Mouse (Mus musculus): Measurements from ENCODE around the gene Lrch4. TPM values are rescaled to one million over a fixed set of nuclear protein-coding genes. Genes with fewer than 3 reads are reported as not detected.
A peak's percentile ranks its signal among the peaks of the same experiment; 100 is the strongest.

The Lrch4 gene
- 29.8 and 35.1 TPM in 2 replicates for polyA plus RNA-seq (2016; fragmentation: Nextera tagmentation; extraction: Ambion mirVana)

- Histone ChIP-seq H3K4me3 (replicated peaks) (peak within 1 kb of the TSS; percentile 82), H3K9me3 (no peaks in the 10 kb centered on the region), H3K9ac (peak within 1 kb of the TSS; percentile 72), H3K27ac (peak within 1 kb of the TSS; percentile 94), H3K36me3 (replicated peaks) (peaks cover 9% of the 10 kb centered on the region), H3K4me1 (peaks cover 52% of the 10 kb centered on the region), H3K4me2 (peak within 1 kb of the TSS; percentile 82), H3K27me3 (no peaks in the 10 kb centered on the region)
- under 1% methylated on average over 43 of the region's 46 CpGs for WGBS
- peak; percentile 99 for ATAC-seq (ENCODE audit: low FRiP score)
Measured at GRCm38 (mm10) chr5:137628498-137629305, at the start of gene Lrch4, which contains the start of the genes Fbxo24 and Gm20605. Gene Lrch4, plus strand, starts transcription at chr5:137629121. Gene Fbxo24, minus strand, starts transcription at chr5:137629002. Gene Gm20605, plus strand, starts transcription at chr5:137629175.

- H3K4me3 ChIP-seq (replicated peaks) = no peak overlapping the region
- H3K27ac ChIP-seq = no peak overlapping the region
- H3K4me1 ChIP-seq = peaks cover 14% of the 10 kb centered on the region
- WGBS = 84% methylated on average over 6 of the region's 6 CpGs
- H3K9ac ChIP-seq = no peak overlapping the region
- H3K9me3 ChIP-seq = no peaks in the 10 kb centered on the region
- no peaks in the 10 kb centered on the region for H3K36me3 ChIP-seq (replicated peaks)
- no peak for ATAC-seq (ENCODE audit: low FRiP score)
- no peak overlapping the region for H3K4me2 ChIP-seq
- H3K27me3 ChIP-seq = peaks cover 35% of the 10 kb centered on the region
Measured at GRCm38 (mm10) chr5:137580246-137580645, 48.7 kb upstream of the Lrch4 start.

DNA sequence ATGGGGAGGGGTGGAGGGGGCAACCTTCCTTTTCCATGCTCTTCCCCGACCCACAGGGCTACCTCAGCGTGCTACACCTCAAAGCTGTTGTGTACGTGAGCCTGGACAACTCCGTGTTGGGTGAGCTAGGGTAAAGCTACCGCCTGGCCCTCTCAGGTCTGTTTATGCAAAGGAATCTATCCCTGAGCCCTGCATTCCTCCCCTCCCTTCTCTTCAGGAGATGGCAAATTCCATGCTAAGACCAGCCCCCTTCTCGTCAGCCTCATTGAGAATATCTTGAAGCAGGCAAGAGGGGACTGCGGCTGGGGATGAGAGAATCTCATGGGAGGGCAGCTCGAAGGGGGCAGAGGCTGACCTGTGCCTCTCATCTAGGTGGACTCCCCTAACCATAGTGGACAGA, 46.2 kb upstream of the Lrch4 start:
- no peak overlapping the region; the same call in 1 of the 2 replicates for H3K9ac ChIP-seq
- no peak overlapping the region for H3K4me2 ChIP-seq
- peaks cover 35% of the 10 kb centered on the region for H3K27me3 ChIP-seq
- no peaks in the 10 kb centered on the region for H3K36me3 ChIP-seq (replicated peaks)
- WGBS = 49% methylated on average over 8 of the region's 8 CpGs
- H3K4me1 ChIP-seq = peaks cover 14% of the 10 kb centered on the region
- H3K9me3 ChIP-seq = 0 out of 2 replicates have a peak, but pooled peaks cover 6% of the 10 kb centered on the region
- no peak for ATAC-seq (ENCODE audit: low FRiP score)
- no peak overlapping the region for H3K4me3 ChIP-seq (replicated peaks)
- no peak overlapping the region for H3K27ac ChIP-seq

DNA sequence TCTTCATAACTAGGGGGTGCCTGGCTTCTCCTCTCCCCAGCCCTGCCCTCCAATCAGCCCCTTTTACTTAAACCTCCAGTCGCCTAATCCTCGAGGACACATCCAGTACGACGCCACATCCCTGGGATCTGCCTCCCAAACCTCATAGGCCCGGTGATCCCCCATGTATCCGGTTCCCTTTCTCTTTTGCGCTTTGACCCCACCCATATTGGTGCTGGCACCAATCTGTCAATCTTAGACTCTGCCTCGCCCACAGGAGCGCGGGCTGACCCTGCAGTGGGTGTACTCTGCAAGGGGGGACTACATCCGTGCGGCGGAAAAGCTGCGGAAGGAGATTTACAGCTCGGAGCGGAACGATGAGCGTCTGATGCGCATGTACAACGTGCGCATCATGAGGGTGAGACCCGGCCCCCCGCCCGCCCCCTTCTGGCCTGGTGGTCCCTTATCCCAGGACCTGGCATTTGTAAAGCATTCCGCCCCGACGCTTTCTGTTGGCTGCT, 45.2 kb upstream of the Lrch4 start:
- no peaks in the 10 kb centered on the region for H3K36me3 ChIP-seq (replicated peaks)
- ATAC-seq (ENCODE audit: low FRiP score) = peak; percentile 77
- H3K27ac ChIP-seq = peak overlapping the region; percentile 46; the same call in 1 of the 2 replicates
- peak overlapping the region; percentile 35 for H3K4me3 ChIP-seq (replicated peaks)
- H3K4me1 ChIP-seq = peaks cover 14% of the 10 kb centered on the region
- H3K27me3 ChIP-seq = peaks cover 35% of the 10 kb centered on the region
- peak overlapping the region; percentile 45 for H3K9ac ChIP-seq
- peak overlapping the region; percentile 56 for H3K4me2 ChIP-seq
- 15% methylated on average over 27 of the region's 27 CpGs for WGBS
- H3K9me3 ChIP-seq = 0 out of 2 replicates have a peak, but pooled peaks cover 7% of the 10 kb centered on the region

- peaks cover 35% of the 10 kb centered on the region for H3K27me3 ChIP-seq
- no peak overlapping the region for H3K9ac ChIP-seq
- no peaks in the 10 kb centered on the region for H3K36me3 ChIP-seq (replicated peaks)
- no peak for ATAC-seq (ENCODE audit: low FRiP score)
- H3K9me3 ChIP-seq = 0 out of 2 replicates have a peak, but pooled peaks cover 7% of the 10 kb centered on the region
- H3K4me1 ChIP-seq = peaks cover 14% of the 10 kb centered on the region
- no peak overlapping the region for H3K4me2 ChIP-seq
- 35% methylated on average over 8 of the region's 8 CpGs for WGBS
- no peak overlapping the region for H3K27ac ChIP-seq
- no peak overlapping the region for H3K4me3 ChIP-seq (replicated peaks)
Measured at GRCm38 (mm10) chr5:137584976-137585375, 43.9 kb upstream of the Lrch4 start.

DNA sequence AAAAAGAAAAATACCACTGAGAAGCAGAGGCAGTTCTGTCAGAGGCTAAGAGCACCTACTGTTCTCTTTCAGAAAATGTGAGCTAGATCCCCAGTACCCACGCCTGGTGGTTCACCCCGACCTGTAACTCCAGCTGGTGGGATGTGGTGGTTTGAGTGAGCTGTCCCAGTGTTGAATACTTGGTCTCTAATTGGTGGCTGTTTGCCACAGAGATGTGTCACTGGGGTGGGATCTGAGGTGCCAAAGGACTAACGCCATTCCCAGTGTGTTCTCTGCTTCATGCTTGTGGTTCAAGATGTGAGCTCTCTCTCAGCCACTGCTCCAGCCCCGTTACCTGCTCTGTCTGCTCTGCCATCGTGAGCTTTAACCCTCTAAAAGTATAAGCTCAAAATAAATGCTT, 38.4 kb upstream of the Lrch4 start:
- Histone ChIP-seq H3K4me1 (no peaks in the 10 kb centered on the region), H3K36me3 (replicated peaks) (no peaks in the 10 kb centered on the region), H3K4me2 (no peak overlapping the region), H3K27me3 (no peaks in the 10 kb centered on the region; the same call in 1 of the 2 replicates), H3K4me3 (replicated peaks) (no peak overlapping the region), H3K27ac (no peak overlapping the region), H3K9ac (no peak overlapping the region), H3K9me3 (0 out of 2 replicates have a peak, but pooled peaks cover 7% of the 10 kb centered on the region)
- ATAC-seq (ENCODE audit: low FRiP score) = no peak
- 86% methylated on average over 5 of the region's 5 CpGs for WGBS

GRCm38 (mm10) chr5:137595921-137596320, 33.0 kb upstream of the Lrch4 start:
- no peak overlapping the region for H3K4me3 ChIP-seq (replicated peaks)
- WGBS = 85% methylated on average over 7 of the region's 7 CpGs
- no peak for ATAC-seq (ENCODE audit: low FRiP score)
- no peak overlapping the region for H3K27ac ChIP-seq
- H3K9ac ChIP-seq = no peak overlapping the region
- no peaks in the 10 kb centered on the region for H3K36me3 ChIP-seq (replicated peaks)
- no peaks in the 10 kb centered on the region for H3K9me3 ChIP-seq
- H3K27me3 ChIP-seq = no peaks in the 10 kb centered on the region; the same call in 1 of the 2 replicates
- H3K4me2 ChIP-seq = no peak overlapping the region
- peaks cover 15% of the 10 kb centered on the region for H3K4me1 ChIP-seq

- Histone ChIP-seq H3K9ac (no peak overlapping the region), H3K36me3 (replicated peaks) (no peaks in the 10 kb centered on the region), H3K4me3 (replicated peaks) (0 out of 2 replicates have a peak overlapping the region, but pooled peaks have one; percentile 15), H3K4me2 (peak overlapping the region; percentile 31), H3K9me3 (no peaks in the 10 kb centered on the region), H3K27me3 (no peaks in the 10 kb centered on the region; the same call in 1 of the 2 replicates), H3K4me1 (peaks cover 20% of the 10 kb centered on the region), H3K27ac (peak overlapping the region; percentile 51; the same call in 1 of the 2 replicates)
- ATAC-seq (ENCODE audit: low FRiP score) = no peak
- 24% methylated on average over 27 of the region's 30 CpGs for WGBS
Measured at GRCm38 (mm10) chr5:137596601-137597261, 32.2 kb upstream of the Lrch4 start.

GRCm38 (mm10) chr5:137597625-137598024, 31.3 kb upstream of the Lrch4 start:
- WGBS = 94% methylated on average over 6 of the region's 6 CpGs

DNA sequence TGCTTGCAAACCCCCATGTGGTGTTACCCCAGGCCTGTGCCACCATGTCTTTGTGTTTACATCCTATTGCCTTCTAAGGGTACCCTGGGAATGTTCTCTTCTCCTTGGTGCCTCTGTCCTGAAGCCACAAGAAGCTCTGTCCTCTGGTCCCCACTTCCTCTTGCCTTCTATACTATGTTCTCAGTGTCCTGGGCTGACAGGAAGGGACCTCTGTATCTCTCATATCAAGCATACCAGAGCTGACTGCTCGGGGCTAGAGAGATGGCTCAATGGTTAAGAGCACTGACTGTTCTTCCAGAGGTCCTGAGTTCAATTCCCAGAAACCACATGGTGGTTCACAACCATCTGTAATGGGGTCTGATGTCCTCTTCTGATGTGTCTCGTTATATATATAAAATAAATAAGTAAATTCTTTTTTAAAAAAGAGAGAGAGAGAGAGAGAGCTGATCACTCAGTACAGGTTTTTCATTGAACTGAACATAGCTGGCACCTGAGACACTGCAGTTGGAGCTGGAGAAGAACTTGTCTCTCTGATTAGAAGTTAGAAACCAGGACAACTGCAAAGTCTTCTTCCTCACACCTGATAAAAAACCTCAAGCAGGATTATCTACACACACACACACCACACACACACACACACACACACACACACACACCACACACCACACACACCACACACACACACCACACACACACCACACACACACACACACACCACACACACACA, 30.7 kb upstream of the Lrch4 start:
- Histone ChIP-seq H3K4me2 (no peak overlapping the region), H3K36me3 (replicated peaks) (no peaks in the 10 kb centered on the region), H3K4me1 (peaks cover 34% of the 10 kb centered on the region), H3K9ac (no peak overlapping the region), H3K9me3 (no peaks in the 10 kb centered on the region), H3K4me3 (replicated peaks) (no peak overlapping the region), H3K27ac (no peak overlapping the region), H3K27me3 (no peaks in the 10 kb centered on the region)
- no peak for ATAC-seq (ENCODE audit: low FRiP score)
- WGBS = 83% methylated on average over 2 of the region's 2 CpGs

More at GRCm38 (mm10) chr5:137597625-137598024, 31.3 kb upstream of the Lrch4 start:
- ATAC-seq (ENCODE audit: low FRiP score) = no peak
- peaks cover 28% of the 10 kb centered on the region for H3K4me1 ChIP-seq
- H3K9me3 ChIP-seq = no peaks in the 10 kb centered on the region
- no peak overlapping the region for H3K9ac ChIP-seq
- H3K27ac ChIP-seq = no peak overlapping the region
- no peaks in the 10 kb centered on the region for H3K27me3 ChIP-seq
- H3K4me3 ChIP-seq (replicated peaks) = no peak overlapping the region
- H3K4me2 ChIP-seq = no peak overlapping the region
- no peaks in the 10 kb centered on the region for H3K36me3 ChIP-seq (replicated peaks)

DNA sequence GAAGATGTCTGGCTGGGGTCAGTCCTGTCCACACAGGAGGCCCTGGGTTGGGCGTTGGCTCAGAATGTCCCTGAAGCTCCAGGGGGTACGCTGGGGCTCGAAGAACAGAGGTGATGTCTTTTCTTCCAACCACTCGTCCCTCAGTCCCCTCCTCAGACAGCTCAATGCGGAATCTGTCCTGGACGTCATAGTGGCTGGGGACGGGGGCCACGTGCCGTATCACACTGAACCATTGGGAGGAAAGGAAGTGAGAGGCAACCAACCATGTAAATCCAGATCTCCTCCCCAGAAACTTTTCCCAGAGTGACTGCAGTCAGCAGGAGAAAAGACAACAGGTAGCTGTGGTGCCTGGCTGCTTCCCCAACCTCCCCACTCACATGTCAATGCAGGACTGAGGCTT, 29.3 kb upstream of the Lrch4 start:
- peak overlapping the region; percentile 86 for H3K9ac ChIP-seq
- H3K9me3 ChIP-seq = no peaks in the 10 kb centered on the region
- peaks cover 37% of the 10 kb centered on the region for H3K4me1 ChIP-seq
- H3K4me2 ChIP-seq = peak overlapping the region; percentile 96
- no peak for ATAC-seq (ENCODE audit: low FRiP score)
- peak overlapping the region; percentile 71 for H3K4me3 ChIP-seq (replicated peaks)
- no peak overlapping the region for H3K27ac ChIP-seq
- WGBS = 70% methylated on average over 9 of the region's 9 CpGs
- H3K27me3 ChIP-seq = no peaks in the 10 kb centered on the region
- no peaks in the 10 kb centered on the region for H3K36me3 ChIP-seq (replicated peaks)

Measured in forebrain, embryonic 12.5 days (tissue).